Mouse (Mus musculus): ENCODE results near the gene Smyd2.

DNA sequence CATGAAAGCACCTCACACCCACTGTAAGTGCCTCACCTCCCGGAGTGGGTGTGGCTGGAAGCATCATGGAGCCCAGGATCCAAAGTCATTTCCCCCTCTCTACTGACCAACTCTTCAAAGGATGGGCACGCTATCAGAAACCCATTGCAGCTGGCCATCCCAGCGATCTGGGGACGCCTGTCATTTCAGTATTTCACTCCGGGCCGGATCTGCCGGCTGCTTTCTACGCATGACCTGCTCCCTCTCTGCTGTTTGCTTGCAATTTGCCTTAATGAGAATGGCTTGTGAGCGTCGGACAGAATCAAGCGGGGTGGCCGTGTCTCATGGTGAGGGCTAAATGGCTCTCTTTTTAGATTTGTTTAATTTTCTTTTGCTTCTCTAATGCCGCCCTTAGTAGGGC lies 88.0 kb downstream of the Smyd2 start:
- TF ChIP-seq CTCF (IDR thresholded peaks at IDR 0.05; ENCODE audit: low read depth) (no peak), EP300 (IDR thresholded peaks at IDR 0.05; ENCODE audit: low read depth) (no peak)
